Mouse (Mus musculus) heart, adult 11 months (tissue): Measurements from ENCODE around the gene Slx1b.

ENCODE experiments used
- DNase-seq: peaks from one replicate; pipeline ENCODE4 v3.0.0; 2022

Gene Slx1b

DNA sequence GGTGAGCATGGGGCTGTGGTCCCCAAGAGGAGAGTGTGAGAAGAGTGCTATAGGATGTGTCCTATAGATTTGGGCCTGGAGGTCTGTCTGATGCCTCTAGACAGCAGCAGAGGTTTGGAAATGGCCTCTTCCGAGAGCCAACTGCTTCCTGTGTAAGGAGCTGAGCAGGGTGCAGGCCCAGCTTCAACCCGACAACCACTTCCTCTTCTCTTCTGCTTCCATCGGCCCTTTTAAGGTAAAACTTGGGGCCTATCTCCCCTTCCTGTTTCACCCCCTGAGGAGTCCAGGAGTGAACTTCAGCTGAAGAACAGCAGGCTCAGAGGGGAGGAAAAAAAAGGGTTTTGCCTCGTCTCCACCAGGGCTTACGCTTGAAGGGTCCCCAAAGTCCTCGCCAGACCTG, 6.8 kb upstream of the Slx1b start:
- peak; percentile 95 for DNase-seq

DNA sequence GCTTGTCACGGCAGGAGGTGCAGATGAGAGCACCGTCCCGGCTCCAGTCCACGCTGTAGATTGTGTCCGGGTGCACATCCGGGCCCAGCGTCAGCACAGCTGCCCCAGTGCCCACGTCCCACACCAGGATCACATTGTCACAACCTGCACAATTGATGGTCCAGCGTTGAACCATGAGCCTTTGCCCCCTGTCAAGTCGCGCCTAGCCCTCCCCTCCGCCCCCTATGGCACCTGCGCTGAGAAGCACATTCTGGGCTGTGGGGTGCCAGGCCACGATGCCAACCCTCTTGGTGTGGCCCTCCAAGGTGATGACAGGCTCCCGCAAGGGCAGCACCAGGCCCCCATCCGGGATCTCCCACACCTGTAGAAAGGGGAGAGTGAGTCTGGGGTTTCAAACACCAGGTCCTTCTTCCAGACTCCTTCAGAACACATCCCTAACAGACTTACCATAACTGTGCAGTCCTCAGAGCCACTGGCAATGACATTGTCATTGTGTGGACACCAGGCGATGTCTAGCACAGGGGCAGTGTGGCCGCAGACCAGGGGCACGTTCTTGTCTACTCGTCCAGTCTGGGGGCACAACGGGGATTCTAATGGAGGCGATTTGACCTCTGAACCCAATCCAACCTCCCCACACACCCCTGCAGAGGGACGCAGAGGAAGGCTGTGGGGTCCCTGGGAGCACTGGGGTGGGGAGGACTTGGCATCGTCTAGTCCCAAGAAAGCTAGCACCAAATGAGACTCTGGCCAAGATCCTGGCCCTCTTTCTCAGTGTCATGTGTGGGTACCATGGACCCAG, 6.2 kb upstream of the Slx1b start:
- peak; percentile 92 for DNase-seq

DNA sequence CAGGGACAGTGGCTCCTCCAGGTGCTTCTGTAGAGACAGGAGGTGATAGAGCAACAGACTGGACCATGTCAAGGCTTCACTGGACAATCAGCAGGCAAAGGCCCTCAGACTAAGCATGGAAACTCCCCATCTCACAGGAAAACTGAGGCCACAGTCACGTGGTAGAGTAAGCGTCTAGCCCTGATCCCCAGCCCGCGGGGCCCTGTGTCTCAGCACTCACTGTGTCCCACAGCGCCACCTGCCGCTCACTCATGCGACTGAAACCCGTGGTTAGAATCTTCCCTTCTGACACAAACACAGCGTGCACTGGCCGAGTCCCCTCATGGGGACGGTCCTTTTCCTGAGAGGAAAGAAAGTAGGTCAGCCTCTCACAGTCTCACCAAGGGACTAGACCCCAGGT, 5.5 kb upstream of the Slx1b start:
- peak; percentile 98 for DNase-seq

DNA sequence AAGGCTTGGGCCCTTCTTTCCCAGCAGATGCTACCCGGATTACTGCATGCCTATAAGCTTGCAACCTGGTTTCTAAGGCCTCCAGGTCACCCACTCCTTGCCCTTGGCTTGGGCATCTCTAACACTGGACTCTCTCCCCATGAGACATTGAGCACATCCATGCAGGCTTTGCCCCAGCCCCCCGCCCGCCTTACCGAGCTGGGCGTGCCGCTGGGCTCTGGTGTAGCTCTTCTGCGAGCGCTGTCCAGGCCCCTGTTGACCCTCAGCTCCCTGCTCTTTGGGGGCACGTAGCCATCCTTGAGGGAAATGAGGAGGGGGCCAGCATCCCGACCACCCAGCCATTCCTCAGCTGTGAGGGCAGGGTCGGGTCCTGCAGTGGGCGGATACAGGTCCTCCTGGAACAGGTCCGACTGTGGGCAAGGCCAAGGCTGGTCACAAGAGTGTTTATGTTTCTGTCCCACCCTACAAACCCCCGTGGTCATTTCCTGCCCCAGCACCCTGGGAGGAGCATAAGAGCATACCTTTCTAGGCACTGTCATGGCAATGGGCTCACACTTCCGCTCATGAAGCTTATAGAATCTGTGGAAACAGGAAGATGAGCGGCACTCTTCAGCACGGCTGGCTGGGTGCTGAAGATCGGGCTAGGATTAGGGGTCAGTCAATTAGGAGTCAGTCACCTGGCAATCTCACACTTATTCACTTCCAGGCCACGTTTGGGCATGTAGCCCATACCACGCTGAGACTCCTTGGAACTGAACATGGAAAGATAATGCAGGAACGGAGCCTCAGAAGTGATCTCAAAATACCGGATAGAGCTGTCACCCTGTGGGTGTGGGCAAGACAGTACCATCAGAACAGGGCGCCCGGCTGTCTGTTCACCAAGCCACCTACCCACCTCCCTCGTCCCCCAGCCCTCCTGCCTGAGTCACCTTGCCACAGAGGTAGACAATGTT, 4.8 kb upstream of the Slx1b start:
- DNase-seq: peak; percentile 92

DNA sequence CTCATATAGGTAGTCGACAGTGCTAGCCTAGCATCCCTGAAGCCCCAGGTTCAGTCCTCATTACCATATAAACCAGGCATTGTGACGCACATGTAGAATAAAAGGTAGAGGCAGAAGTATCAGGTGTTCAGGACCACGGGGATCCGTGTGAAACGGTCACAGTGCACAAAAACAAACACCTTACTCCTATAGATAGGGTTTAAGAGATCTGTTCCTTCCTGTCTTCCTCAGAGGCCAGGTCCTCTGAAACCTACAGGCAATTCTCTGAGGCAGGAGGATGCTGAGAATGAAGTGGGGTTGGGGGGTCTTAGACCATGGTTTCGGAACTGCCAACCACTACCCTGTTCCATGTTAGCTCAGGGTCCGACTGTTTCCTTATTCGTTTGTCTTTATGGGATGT, 2.3 kb upstream of the Slx1b start:
- no peak for DNase-seq

DNA sequence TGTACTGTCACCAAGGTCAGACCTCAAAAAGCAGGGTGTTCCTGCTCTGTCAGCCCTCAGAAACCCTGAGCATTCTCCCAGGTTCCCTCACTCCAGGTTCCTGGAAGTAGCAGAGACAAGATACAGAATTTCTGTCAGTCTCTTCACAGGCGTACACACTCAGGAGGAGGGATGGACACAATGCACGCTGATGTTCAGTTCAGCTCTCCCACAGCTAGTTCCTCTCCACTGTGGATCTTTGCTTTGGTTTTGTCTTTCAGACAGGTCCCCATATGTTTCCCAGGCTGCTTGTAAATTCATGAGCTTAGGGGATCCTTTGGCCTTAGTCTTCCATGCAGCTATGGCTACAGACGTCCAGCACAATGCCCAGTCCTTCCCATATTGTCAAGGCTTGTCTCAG, 1.3 kb upstream of the Slx1b start:
- DNase-seq: peak; percentile 83

DNA sequence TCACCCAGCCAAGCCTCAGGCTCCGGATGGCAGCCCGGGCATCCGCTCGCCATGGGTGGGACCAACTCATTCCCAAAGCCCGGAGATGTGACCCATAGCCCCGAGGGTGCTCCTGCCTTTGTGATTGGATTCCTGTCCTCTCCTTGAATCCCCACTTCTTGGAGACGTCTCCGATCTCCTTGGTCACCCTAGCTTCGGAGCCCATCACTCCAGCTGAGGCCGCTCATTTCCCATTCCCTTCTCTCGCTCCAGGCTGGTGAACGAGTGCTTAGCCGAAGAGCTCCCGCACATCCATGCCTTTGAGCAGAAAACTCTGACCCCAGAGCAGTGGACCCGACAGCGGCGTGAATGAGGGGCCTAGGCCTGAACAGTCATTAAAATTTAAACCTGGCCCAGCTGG, 719 bp upstream of the Slx1b start:
- peak; percentile 91 for DNase-seq

DNA sequence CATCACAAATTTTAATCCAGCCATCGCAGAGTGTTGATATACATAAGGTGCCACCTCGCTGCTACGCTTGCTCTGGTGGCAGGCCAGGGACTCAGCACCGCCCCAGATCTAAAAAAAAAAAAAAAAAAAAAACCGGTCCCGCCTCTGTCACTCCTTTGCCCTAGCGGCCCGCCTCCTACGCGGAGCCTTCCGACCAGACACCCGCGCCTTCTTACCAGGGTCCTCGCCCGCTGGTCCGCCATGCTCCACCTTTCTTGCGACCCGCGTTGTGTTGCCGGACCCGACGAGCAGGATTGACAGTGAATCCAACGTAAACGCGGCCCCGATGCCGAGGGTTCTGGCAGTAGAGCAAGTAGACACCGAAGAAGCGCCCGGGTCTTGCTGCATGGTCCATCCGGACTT, 373 bp downstream of the Slx1b start, which contains the start of gene Bola2:
Bola2 (plus strand) TSS at position 192 of the 402 bp plus-strand sequence.
- DNase-seq: peak; percentile 98

DNA sequence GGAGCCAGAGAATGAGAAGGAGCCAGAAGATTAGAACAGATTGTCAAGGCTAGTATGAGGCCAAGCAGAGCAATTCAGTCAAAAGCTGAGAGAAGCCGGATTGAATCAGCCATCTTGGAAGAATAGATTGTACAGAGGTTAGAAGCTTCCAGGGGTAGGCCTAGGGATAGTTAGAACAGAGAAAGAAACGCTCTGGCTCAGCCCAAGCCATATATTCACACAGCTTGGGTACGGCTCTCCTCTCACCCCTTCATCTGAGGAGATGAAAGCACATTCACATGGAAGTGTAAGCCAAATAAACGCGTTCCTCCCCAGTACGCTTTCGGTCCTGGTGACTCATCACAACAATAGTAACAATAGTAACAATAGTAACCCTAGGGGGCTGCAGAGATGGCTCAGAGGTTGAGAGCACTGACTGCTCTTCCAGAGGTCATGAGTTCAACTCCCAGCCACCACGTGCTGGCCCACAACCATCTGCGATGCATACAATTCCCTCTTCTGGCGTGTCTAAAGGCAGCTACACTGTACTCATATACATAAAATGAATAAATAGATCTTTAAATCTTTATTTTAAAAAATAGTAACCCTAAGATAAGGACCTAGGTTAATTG, 1.0 kb downstream of the Slx1b start:
- DNase-seq: peak; percentile 92

DNA sequence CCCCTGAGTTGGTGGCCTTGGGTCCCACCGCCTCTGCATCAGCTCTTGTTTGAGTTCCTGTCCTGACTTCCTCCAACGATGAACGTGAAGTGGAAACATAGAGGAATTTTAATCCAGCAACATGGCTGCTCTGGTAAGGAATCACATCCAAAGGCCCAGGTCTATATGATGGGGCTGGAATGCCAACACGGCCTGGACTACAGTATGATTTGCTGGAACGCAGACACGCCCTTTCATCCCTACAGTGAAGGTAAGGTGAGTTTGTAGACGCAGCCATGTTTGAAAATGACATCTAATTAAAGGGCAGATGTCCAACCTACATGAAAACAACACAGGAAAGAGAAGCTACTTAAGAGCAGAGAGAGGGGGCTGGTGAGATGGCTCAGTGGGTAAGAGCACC, 1.8 kb downstream of the Slx1b start:
- DNase-seq: peak; percentile 90

DNA sequence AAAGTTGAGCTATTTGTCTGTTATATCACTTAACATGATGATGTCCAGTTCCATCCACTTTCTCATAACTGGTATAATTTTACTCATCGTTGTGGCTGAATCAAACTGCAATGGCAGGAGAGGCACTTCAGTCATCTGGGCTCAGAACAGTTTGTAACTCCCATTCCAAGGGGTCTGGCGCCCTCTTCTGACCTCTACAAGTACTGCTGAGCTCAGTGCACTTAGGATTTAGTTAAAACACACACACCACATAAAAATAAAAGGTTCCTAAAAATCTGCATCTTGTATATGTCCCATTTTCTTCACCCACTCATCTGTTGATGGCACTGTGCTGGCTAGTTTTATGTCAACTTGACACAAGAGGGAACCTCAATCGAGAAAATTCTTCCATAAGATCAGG, 2.3 kb downstream of the Slx1b start:
- peak; percentile 94 for DNase-seq

DNA sequence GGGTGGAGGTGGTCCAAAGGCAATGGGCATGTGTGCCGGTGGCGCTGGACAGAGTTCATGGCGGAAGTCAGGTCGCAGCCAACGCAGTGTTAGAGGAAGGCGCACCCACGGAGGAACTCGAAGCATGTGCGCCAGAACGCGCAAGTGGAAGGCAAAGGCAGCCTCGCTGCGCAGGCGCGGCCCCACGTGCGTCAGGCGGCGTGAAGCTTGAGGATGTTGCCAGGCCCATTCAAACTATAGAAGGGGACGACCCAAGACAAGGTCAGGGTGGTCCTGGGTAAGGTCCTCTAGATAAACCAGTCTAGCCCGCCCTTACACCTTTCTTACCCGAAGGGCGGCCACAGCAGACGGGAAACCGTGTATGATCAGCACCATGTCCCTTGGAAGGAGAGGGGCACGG, 3.2 kb downstream of the Slx1b start:
- peak; percentile 92 for DNase-seq

DNA sequence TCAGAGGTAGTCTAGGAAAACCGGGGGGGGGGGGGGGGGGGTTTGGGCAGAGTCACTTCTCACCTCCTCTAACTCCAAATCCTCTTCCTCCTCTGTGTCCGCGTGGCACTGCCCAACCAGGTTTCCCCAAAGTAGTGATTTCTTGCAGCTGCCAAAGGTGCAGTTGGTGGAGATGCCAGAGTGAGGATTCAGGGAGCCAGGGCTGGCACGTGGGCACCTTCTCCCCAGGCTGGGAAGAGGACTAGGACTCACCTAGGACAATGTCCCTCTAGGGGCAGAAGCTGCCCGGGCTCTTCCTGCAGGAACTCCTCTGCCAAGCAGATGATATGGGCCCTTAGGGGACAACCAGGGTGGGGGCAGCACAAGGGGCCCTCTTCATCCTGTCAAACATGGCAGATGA, 3.9 kb downstream of the Slx1b start:
- DNase-seq: peak; percentile 92

DNA sequence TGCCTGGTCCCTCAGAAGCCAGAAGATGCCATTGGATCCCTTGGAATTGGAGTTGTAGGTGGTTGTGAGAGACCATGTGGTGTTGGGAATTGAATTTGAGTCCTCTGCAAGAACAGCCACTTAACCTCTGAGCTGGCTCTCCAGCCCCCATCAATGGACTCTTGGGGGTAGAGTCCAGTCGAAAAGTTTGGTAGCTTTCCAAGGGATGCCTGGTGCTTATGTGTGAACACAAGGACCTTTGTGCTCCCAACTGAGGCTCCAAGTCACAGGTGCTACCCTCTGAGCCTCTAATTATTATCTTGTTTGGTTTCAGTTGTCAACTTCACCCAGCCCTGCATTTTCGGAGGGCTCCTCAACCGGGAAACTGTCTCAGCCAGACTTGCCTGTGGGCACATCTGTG, 4.8 kb downstream of the Slx1b start:
- DNase-seq: peak; percentile 88

DNA sequence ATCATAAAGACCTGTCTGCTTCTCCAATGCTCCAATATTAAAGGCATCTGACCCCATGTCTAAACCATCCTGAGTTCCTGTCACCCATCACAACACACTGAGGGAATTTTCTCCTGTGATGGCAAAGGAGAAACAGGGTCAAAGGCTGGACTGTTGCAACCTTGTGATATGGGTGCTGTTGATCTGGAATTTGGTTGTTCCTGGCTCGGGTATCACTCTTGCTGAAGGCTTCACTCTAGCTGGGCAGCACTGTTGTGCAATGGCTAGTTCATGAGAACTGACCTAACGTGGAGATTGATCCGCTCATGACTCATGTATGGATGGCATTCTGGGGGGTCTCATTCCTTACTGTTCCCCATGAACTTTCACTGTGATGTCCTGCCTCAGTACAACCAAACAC, 6.6 kb downstream of the Slx1b start:
- DNase-seq: peak; percentile 86

DNA sequence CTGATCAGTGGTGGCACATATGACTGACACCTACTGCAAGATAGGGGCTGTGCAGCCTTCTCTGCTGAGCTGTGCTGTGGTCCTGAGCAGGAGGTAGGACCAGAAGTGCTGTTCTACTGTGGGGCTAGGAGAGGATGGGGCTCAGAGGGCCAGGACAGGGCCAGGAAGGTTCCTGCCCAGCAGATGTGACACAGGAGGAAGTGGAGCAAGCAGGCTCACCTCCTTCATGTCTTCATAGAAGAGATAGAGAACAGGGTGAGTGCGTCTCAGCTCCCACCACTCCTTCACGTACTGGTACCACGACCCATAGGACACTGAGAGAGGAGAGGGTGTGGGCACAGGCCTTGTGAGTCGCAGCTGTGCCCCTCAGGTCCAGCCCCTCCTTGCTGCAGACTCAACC, 7.4 kb downstream of the Slx1b start:
- DNase-seq: peak; percentile 74

DNA sequence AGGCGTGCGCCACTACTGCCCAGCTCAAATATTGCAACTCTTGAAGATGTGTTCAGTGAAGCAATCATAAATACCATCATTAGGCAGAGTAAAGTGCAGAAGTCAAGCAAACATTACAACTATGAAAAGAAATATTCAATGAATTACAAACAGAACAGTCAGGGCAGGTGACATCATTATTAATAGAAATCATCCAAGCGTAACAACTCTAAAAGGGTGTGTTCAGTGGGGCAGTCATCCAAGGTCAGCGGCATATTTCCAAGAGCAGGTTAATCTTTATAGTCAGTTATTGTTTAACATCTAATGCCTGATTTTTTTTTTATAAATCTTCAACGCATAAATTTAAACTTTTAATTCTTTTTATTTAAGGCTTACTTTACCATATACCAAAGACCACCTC, 14.4 kb downstream of the Slx1b start:
- no peak for DNase-seq

DNA sequence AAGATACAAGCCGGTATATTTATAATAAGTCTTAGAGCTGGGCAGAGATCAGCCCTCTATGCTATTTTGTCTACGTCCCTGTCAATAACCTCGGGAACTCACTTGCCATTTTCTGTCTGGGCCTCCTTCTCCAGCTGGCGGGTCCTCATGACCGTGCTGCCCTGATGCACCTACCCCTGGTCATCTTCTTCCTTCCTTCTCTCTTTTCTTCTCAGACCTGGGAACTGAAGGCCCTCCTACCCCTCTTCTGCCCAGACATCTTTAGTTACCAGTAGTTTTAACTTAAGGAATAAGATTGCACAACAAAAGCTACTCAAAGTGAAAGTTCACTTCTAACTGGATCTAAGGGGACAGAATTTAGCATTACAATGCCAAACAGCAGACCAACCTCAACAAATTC, 15.9 kb downstream of the Slx1b start:
- DNase-seq: peak; percentile 85

DNA sequence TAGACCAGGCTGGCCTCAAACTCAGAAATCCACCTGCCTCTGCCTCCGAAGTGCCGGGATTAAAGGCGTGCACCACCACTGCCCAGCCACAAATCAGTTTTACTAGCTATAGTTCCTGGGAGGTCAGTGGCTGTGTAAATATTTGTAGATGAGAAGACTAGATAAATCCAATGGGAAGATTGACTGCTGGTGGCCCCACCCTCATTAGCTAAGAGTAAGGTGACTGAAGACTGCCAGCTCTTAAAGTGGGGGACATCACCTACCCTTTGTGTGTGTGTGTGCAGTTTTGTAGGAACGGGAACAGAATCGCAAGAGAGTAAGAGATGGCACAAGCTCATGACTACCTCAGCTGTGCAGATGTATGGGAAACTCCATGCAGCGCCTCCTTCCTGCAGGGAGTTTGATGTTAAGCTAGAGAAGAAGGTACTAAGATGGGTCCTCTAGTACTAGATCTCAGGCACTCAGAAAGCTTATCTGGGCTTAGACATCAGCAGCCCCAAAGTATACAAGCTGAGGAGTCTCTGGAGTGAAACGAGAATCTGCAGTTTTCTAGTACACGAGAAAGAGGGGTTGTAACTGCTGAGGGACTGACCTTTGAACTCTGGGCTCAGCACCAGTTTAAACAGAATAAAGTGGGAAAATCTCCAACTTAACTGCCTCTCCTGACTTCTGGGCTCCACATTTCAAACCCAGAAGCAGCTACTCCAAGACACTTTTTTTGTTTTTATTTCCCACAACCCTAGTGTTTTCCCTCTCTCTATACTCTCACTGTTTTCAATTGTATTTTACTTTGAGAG, 16.8 kb downstream of the Slx1b start:
- peak; percentile 86 for DNase-seq

DNA sequence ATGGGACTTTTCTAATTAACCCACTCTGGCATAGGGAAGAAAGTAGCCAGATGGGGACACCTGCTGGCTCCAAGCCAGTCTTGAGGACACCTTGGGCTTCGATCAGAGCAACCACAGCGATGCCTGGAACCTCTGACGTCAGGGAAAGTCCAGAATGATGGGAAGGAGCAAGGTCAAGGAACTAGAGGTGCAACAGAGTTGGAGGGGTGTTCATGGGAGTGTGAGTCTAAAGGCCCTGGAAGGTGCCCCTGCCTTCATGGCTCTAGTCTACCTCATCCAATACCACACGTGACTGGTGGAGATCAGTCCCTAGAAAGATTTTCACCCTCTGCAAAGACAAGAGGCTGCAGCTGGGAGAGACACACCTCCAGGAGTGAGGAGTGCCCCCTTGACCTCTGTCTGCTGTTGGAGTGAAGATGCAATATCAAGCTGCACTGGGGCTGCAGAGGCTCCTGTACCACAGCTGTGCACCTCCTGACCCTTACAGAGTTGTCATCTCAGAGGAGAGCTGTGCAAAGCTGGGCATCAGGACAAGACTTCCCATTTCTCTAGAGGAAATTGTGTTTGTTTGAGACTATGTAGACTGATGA, 18.9 kb downstream of the Slx1b start:
- DNase-seq: peak; percentile 93

DNA sequence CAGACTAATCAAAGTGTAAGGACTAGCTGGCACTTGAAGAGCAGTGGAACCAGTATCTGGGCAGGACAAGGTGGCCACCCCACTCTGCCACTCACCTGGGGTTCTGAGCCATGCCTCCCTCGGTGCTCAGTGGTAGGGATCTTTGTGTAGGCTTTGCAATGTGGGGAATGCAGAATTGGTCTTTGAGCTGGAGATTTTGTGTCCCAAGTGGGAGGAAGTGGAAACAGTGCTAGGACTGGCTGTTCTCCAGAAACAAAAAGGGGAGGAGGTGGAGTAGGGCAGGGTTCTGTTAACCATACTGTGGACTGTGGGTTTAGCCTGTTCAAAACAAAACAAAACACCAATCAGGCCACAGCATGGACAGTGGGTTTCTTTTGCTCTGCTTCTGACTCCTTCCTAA, 19.4 kb downstream of the Slx1b start, which contains the start of gene Sult1a1:
Sult1a1 (minus strand) TSS at position 226 of the 400 bp plus-strand sequence.
- peak; percentile 99 for DNase-seq

DNA sequence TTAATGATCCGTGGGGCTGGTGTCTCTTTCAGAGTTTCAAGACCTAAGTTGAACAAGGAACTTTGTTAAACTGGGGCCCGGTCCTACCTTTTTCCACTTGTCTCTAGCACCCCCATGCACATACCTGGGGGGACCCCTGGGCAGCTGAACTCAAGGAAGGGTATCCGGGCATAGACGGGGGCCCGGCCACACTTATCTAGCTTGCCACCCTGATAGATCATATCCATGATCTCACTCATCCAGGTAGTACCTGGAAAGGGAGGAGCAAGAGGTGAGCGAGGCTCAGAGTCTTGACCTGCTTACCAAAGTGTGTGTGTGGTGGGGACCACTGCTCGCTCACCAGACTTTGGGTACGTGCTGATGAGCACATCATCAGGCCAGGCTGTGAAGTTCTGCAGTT, 20.5 kb downstream of the Slx1b start:
- DNase-seq: peak; percentile 93
